Mouse (Mus musculus) v-Abl transformed pro-B cells (cell line): Measurements from ENCODE around the gene Lrrc8a.

Experiments
- in situ Hi-C, 2 experiments: fragments of 400-800 bp; cut with MboI; formaldehyde crosslinking; loops; one replicate each; pipeline ENCODE4 v1.15.1; 2025; ENCODE audit not compliant: unreplicated experiment in 2 of 2

The Lrrc8a gene

DNA sequence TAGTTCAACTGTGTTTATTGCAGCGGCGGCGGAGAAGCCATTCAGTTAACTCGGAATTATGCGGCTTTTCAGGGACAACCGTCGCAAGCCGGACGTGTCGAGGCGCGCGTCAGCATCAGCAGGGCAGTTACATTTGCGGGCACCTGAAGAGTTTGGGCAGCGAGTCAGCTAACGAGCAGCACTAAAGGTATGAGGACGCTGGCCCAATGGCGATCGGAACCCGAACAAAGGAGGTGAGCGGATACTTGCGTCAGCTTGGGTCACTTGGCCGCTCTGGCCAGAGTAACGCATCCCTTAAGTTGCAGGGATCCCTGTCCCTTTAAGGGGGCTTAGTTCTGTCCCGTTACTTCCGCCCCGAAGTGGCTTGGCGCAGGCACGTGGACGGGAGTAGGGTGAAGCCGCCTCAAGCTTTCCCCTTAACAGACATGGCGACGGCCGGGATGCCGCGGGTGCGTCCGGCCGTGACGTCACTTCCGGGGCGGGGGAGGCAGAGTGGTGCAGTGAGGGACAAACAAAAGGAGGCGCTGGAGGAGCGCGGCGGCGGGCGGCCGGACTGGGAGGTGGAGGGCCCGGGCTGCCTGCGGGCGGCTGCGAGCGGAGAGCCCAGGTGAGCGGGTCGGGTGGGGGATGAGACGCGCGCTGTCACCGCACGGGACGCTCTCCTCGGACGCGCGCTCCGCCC, at the start of gene Lrrc8a:
Lrrc8a (plus strand) TSS at position 517 of the 682 bp plus-strand sequence.
- in situ Hi-C loops, result no loop called here

DNA sequence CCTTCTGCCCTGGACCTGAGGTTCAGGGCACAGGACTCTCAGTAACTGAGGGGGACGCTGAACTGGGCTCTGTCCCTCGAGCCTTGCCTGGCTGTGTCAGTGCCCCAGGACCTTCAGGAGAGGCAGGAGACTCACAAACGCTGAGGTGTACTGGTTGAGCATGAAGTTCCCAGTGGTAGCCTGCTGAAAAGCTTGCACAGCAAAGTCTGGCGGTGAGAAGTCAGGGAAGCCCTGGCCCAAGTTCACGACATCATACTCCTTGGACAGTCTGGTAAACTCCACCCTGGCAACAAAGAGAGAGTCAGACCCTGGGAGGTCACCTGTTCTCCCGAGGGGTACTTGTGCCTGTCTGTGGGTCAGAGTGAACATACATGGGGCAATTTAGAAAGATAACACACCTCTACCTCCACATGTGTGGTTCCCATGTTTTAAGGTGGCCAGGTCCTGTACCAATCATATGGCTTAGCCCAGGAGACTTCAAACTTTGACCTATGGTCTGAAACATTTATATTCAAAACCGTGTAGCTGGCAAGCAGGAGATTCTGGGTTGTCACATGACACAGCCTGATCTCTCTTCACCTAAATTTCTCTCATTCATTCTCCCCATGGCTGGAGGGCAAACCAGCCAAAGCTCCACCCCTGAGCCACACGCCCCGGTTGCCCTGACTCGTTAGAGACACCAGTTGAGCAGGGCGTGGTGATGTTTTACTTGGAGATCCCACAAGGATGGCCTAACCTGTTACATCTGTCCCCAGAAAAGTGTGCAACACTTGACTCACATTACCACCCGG, 45.5 kb upstream of the Lrrc8a start:
- in situ Hi-C loops, result loop anchor here in 1 of 2 experiments (5.0 kb wide), 1 partner anchor 75 kb away; the partner anchor contains the start of gene Phyhd1

DNA sequence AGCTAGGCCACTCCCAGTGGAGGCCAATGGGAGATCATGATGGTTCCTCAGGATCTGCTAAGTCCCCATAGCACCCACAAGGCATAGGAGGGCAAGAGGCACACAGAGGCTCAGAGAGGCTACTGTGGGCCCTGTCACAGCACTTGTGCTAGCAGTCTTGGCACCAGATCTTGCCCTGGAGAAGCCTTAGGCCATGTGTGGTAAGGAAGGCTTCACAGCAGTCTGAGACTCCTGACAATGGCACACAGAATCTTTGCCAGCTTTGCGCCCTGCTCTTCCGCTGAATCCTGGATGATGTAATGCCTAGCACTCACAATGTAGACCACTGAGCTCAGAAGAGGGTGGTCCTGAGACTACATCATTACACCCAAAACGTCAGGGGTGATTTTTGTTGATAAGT, 42.9 kb upstream of the Lrrc8a start:
- in situ Hi-C loops, result loop anchor here in 1 of 2 experiments (5.0 kb wide), 1 partner anchor 73 kb away; the partner anchor contains the start of gene Phyhd1

- in situ Hi-C loops, result no loop called here
Measured at GRCm38 (mm10) chr2:30198021-30198420, 39.5 kb upstream of the Lrrc8a start.

- in situ Hi-C loops, result no loop called here
Measured at GRCm38 (mm10) chr2:30199984-30200383, 37.5 kb upstream of the Lrrc8a start.

DNA sequence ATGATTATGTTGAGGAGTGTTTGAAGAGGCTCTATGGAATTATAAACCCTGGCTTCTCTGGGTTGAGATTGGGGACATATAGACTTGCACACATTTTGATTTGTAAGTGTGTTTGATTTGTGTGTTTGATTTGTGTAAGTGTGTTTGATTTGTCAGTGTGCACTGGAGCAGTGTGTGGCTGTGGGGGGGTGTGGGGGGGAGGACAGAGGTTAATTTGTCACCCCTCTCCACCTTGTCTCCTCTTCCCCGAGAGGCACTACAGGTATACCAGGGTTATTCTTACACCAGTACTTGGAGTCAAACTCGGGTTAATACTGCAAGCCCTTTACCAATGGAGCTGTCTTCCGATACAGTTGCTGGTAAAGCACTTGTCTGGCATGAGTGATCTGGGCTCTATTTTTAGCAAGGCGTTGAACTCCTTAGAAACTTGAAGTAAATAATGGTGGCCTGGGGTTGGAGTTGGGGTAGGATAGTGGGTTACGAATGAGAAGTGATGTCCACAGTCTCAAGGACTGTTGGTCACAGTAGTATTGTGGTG, 37.1 kb upstream of the Lrrc8a start:
- in situ Hi-C loops, result no loop called here

GRCm38 (mm10) chr2:30203439-30203838, 34.1 kb upstream of the Lrrc8a start:
- in situ Hi-C loops, result no loop called here

DNA sequence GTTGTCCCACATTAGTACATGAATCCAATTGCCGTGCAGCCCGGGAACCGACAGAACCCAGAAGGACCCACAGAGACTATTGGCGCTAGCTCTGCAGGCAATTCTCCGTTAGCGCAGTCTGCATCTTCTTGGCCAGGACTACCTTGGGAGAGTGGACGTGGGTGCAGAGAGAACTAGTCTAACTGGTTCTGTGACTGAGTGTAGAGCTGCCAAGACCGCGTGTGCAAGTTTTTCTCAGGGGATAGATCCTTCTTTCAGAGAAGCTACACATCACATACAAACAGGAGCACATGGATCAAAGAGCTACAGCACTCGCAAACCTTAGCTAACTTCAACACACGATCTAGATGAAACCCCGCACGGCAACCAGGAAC, 32.3 kb upstream of the Lrrc8a start:
- in situ Hi-C loops, result no loop called here

GRCm38 (mm10) chr2:30205629-30206357, 31.7 kb upstream of the Lrrc8a start, which contains the start of gene Kyat1:
Gene Kyat1 (minus strand): TSS chr2:30205847.
- in situ Hi-C loops, result no loop called here

DNA sequence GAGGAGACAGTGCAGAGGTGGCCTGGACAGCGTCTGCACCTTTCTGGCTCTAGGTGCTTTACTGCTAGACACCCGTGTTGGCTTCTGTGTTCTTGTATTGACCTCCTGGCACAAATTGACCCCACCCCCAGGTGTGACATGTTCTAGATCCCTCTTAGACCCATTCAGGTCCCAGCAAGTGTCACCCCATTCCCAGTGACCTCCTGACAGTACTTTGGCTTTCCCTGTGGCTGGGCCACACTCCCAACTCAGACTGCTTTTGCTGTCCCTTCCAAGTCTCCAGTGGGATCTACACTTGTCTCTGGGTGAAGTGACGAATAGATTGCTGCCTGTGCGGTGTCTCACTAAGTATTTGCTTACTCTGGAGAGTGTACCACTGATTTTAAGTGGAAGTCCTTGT, 30.1 kb upstream of the Lrrc8a start:
- in situ Hi-C loops, result no loop called here

- in situ Hi-C loops, result no loop called here
Measured at GRCm38 (mm10) chr2:30207886-30208285, 29.6 kb upstream of the Lrrc8a start.

DNA sequence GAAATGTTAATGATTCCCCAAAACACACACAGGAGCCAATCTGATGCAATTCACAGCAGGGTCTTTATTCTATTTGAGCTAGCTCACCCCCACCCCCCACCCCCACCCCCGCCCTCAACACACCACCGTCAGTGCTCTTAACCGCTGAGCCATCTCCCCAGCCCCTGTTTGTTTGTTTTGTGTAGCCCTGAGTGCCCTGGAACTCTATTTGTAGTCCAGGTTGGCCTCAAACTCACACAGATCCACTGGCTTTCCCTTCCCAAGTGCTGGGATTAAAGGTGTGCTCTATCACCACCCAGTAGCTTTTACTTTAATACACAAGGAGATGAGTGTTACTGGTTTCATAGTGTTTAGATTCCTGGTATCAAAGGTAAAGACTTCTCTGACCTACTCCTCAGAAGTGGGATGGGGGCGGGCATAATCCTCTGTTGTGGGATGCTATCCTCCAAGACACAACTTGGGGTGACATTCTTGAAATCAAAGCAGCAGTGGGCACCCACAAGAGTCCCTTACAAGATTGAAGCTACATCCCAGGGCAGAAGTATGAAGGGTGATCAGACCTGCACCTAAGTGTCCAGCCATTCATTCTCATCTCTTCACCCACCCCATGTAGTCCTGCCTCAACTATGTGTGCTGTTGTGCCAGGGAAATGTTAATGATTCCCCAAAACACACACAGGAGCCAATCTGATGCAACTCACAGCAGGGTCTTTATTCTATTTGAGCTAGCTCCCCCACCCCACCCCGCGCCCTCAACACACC, 25.9 kb upstream of the Lrrc8a start:
- in situ Hi-C loops, result no loop called here

GRCm38 (mm10) chr2:30212169-30212545, 25.4 kb upstream of the Lrrc8a start:
- in situ Hi-C loops, result no loop called here

GRCm38 (mm10) chr2:30212951-30213350, 24.6 kb upstream of the Lrrc8a start:
- in situ Hi-C loops, result no loop called here

- in situ Hi-C loops, result no loop called here
Measured at GRCm38 (mm10) chr2:30214745-30215144, 22.8 kb upstream of the Lrrc8a start.

- in situ Hi-C loops, result no loop called here
Measured at GRCm38 (mm10) chr2:30215493-30215892, 22.0 kb upstream of the Lrrc8a start.

GRCm38 (mm10) chr2:30216293-30216692, 21.2 kb upstream of the Lrrc8a start:
- in situ Hi-C loops, result no loop called here

DNA sequence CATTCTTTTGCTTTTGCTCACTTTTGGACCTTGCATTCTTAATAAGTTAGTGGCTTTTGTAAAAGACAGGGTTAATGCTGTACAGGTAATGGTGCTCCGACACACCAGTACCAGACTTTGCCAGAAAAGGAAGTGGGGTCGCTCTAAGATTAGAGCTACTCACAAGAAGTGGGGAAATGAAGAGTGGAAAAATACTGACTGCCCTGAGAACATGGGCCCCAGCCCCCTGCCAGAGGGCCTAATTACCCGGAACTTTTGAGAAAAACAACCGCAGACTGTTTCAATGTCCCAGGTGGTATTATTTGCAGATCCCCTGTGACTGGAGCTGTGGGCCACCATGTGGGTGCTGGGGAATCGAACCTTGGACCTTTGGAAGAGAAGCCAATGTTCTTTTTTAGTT, 1.9 kb upstream of the Lrrc8a start:
- in situ Hi-C loops, result no loop called here

DNA sequence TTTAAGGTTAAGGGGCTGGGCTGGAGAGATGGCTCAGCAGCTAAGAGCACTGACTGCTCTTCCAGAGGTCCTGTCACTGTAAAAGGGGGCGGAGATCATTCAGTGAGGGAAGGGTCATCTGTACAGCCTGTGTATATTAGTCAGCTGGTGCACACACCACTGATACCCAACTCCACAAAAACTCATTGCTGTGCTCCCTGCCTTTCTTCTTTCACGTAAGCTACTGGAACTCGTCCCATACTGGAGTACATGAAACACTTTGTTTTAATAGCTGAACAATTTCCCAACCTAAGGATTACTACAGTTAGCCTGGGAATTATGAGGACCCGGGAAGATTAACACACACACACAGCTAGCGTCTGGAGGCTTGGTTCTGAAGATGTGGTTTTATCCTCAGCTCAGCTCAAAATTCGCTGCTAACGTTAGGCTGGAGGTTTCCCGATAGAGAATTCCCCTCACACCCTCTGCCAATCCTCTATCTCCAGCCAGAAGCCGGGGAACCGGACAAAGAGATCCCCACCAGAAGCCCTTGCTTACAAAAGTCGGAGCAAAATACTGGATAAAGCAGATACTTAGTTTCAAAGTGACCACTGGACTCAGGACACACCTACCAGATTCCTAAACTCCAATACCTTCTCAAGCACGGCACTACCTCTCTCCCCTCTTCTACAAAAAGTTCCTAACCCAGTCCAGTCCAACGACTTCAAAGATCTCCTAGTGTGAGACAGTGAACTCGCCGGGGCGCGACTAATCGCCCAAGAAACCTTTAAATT, 903 bp upstream of the Lrrc8a start:
- in situ Hi-C loops, result no loop called here

GRCm38 (mm10) chr2:30237881-30238280, 366 bp downstream of the Lrrc8a start:
- in situ Hi-C loops, result no loop called here
